Mouse (Mus musculus) MEL (cell line): ENCODE data around the gene Agbl1.

Experiments
- CTCF ChIP-seq, 3 experiments: IDR thresholded peaks in 2 of 3; conservative IDR thresholded peaks in 1 of 3; 2 replicates each; pipeline ENCODE4 v1.5.1; 2011 to 2012; ENCODE audit warnings: low read length in 3 of 3, low read depth in 2 of 3, mild to moderate bottlenecking in 2 of 3, improper control_type of control experiment in 1 of 3, inconsistent platforms in 1 of 3, mixed read lengths in 1 of 3, moderate library complexity in 1 of 3; ENCODE audit not compliant: control insufficient read depth in 1 of 3, insufficient read depth in 1 of 3, poor library complexity in 1 of 3, severe bottlenecking in 1 of 3
- ELF1 ChIP-seq: IDR thresholded peaks from 2 replicates; pipeline ENCODE4 v1.6.1; 2014; ENCODE audit warnings: low read depth, mild to moderate bottlenecking, inconsistent platforms, low read length, improper control_type of control experiment, moderate library complexity
- HCFC1 ChIP-seq: IDR thresholded peaks from 2 replicates; pipeline ENCODE4 v1.6.1; 2012; ENCODE audit warnings: low read depth, mild to moderate bottlenecking, inconsistent platforms, low read length, improper control_type of control experiment, moderate library complexity
- POLR2A ChIP-seq, 2 experiments: IDR thresholded peaks; 2 replicates each; pipeline ENCODE4 v1.6.1; 2011 to 2012; ENCODE audit warnings: low read length in 2 of 2, mild to moderate bottlenecking in 2 of 2, control low read depth in 1 of 2, improper control_type of control experiment in 1 of 2, low read depth in 1 of 2, moderate library complexity in 1 of 2; ENCODE audit not compliant: control insufficient read depth in 1 of 2, insufficient read depth in 1 of 2, poor library complexity in 1 of 2
- POLR2AphosphoS2 ChIP-seq: IDR thresholded peaks from 2 replicates; pipeline ENCODE4 v1.6.1; 2011; ENCODE audit warnings: low read length, improper control_type of control experiment
- RCOR1 ChIP-seq: IDR thresholded peaks from 2 replicates; pipeline ENCODE4 v1.6.1; 2012; ENCODE audit warnings: low read depth, mild to moderate bottlenecking, inconsistent platforms, low read length, improper control_type of control experiment
- USF1 ChIP-seq: IDR thresholded peaks from 2 replicates; pipeline ENCODE4 v1.6.1; 2014; ENCODE audit warnings: low read depth, mild to moderate bottlenecking, inconsistent platforms, low read length, improper control_type of control experiment, moderate library complexity
- ZMIZ1 ChIP-seq: IDR thresholded peaks from 2 replicates; pipeline ENCODE4 v1.6.1; 2012; ENCODE audit warnings: low read depth, mild to moderate bottlenecking, inconsistent platforms, low read length, improper control_type of control experiment, moderate library complexity

- TF ChIP-seq POLR2A (IDR thresholded peaks at IDR 0.05; ENCODE audit: control insufficient read depth in 1 of 2, insufficient read depth in 1 of 2, low read depth in 1 of 2, low read length in 2 of 2, poor library complexity in 1 of 2) (no peak), ELF1 (no peak), CTCF (IDR thresholded peaks at IDR 0.05 in 2 of 3, conservative IDR thresholded peaks at IDR 0.05 in 1 of 3; ENCODE audit: control insufficient read depth in 1 of 3, insufficient read depth in 1 of 3, low read depth in 2 of 3, low read length in 3 of 3, poor library complexity in 1 of 3, severe bottlenecking in 1 of 3) (no peak), USF1 (no peak), RCOR1 (no peak), HCFC1 (no peak), POLR2AphosphoS2 (no peak), ZMIZ1 (no peak)
Observed at GRCm38 (mm10) chr7:76185681-76186121, 44.0 kb upstream of the Agbl1 start.
